Mouse (Mus musculus) stomach, embryonic 16.5 days (tissue): Measurements from ENCODE around the gene Irf2. TPM values are rescaled to one million over a fixed set of nuclear protein-coding genes. Genes with fewer than 3 reads are reported as not detected.

Source experiments
- ATAC-seq: fragments of 200-750 bp; cut with Nextera tagmentation; 2 replicates; pipeline ENCODE4 v1.8.0; 2017; ENCODE audit warnings: moderate number of reproducible peaks, moderate TSS enrichment; ENCODE audit not compliant: insufficient read depth, low FRiP score
- H3K27ac ChIP-seq: fragments of 300-500 bp; sonication (generic); 2 replicates; pipeline ENCODE4 v1.5.1; 2014; ENCODE audit warnings: low read length
- H3K27me3 ChIP-seq: fragments of 300-500 bp; sonication (generic); 2 replicates; pipeline ENCODE4 v1.6.1; 2014; ENCODE audit warnings: low read length, control low read depth, mixed read lengths; ENCODE audit not compliant: control insufficient read depth, insufficient read depth
- H3K36me3 ChIP-seq: fragments of 300-500 bp; sonication (generic); 2 replicates; pipeline ENCODE4 v1.6.1; 2014; ENCODE audit warnings: low read length; ENCODE audit not compliant: control insufficient read depth, insufficient read depth
- H3K4me1 ChIP-seq: fragments of 300-500 bp; sonication (generic); 2 replicates; pipeline ENCODE4 v1.6.1; 2014; ENCODE audit warnings: low read length, control low read depth, mixed read lengths; ENCODE audit not compliant: control insufficient read depth, insufficient read depth
- H3K4me2 ChIP-seq: fragments of 300-500 bp; sonication (generic); 2 replicates; pipeline ENCODE4 v1.6.1; 2014; ENCODE audit warnings: low read depth, low read length, mixed read lengths
- H3K4me3 ChIP-seq: fragments of 300-500 bp; sonication (generic); replicated peaks from 2 replicates; pipeline ENCODE4 v1.5.1; 2014; ENCODE audit warnings: mild to moderate bottlenecking, low read length
- H3K9ac ChIP-seq: fragments of 300-500 bp; sonication (generic); 2 replicates; pipeline ENCODE4 v1.6.1; 2014; ENCODE audit warnings: low read length
- H3K9me3 ChIP-seq: fragments of 300-500 bp; sonication (generic); replicated peaks from 2 replicates; pipeline ENCODE4 v1.6.1; 2016; ENCODE audit warnings: low read length, control low read depth; ENCODE audit not compliant: control insufficient read depth
- WGBS: fragments of 180-500 bp; shearing (Covaris S2); extraction: QIAGEN DNeasy Blood & Tissue Kit; methylation state at CpG from one replicate; pipeline ENCODE4 v1.1.7; 2014; 5-methylcytosine and 5-hydroxymethylcytosine counted together
- polyA plus RNA-seq: library from polyadenylated mRNA; unstranded; fragments of >200 nt; fragmentation: Nextera tagmentation; extraction: Ambion mirVana; gene quantifications from 2 replicates; pipeline ENCODE4 v1.2.1, GENCODE M21; 2015

Irf2 gene
- polyA plus RNA-seq, 1 experiment from 2014 or later, result 27.5 TPM

- no peaks in the 10 kb centered on the region for H3K9me3 ChIP-seq
- no peaks in the 10 kb centered on the region for H3K27me3 ChIP-seq
- no peak overlapping the region for H3K4me2 ChIP-seq
- H3K9ac ChIP-seq, result no peak overlapping the region
- no peak overlapping the region for H3K4me3 ChIP-seq
- WGBS, result 80% methylated on average over 4 of the region's 4 CpGs
- no peak overlapping the region for H3K27ac ChIP-seq
- no peak for ATAC-seq
- no peaks in the 10 kb centered on the region for H3K36me3 ChIP-seq
- peaks cover 4% of the 10 kb centered on the region for H3K4me1 ChIP-seq
These were observed 30.2 kb upstream of the Irf2 start for GRCm38 (mm10) chr8:46709302-46709701.

GRCm38 (mm10) chr8:46710289-46710688 lies 29.2 kb upstream of the Irf2 start:
- no peak for ATAC-seq
- H3K4me3 ChIP-seq, result no peak overlapping the region
- H3K4me1 ChIP-seq, result peaks cover 4% of the 10 kb centered on the region
- WGBS, result 91% methylated on average over 8 of the region's 8 CpGs
- H3K9ac ChIP-seq, result no peak overlapping the region
- no peaks in the 10 kb centered on the region for H3K9me3 ChIP-seq
- no peaks in the 10 kb centered on the region for H3K27me3 ChIP-seq
- no peaks in the 10 kb centered on the region for H3K36me3 ChIP-seq
- H3K4me2 ChIP-seq, result no peak overlapping the region
- H3K27ac ChIP-seq, result no peak overlapping the region

GRCm38 (mm10) chr8:46711496-46711895 lies 28.0 kb upstream of the Irf2 start:
- H3K27me3 ChIP-seq, result no peaks in the 10 kb centered on the region
- no peak for ATAC-seq
- no peak overlapping the region for H3K4me3 ChIP-seq
- H3K4me2 ChIP-seq, result no peak overlapping the region
- 55% methylated on average over 2 of the region's 2 CpGs for WGBS
- no peak overlapping the region for H3K27ac ChIP-seq
- H3K36me3 ChIP-seq, result no peaks in the 10 kb centered on the region
- no peaks in the 10 kb centered on the region for H3K9me3 ChIP-seq
- no peak overlapping the region for H3K9ac ChIP-seq
- H3K4me1 ChIP-seq, result peaks cover 4% of the 10 kb centered on the region

GRCm38 (mm10) chr8:46713178-46713577 lies 26.4 kb upstream of the Irf2 start:
- Histone ChIP-seq H3K27me3 (no peaks in the 10 kb centered on the region), H3K27ac (peak overlapping the region; percentile 31; the same call in 1 of the 2 replicates), H3K9ac (no peak overlapping the region), H3K4me1 (peaks cover 4% of the 10 kb centered on the region), H3K36me3 (no peaks in the 10 kb centered on the region), H3K4me2 (no peak overlapping the region), H3K9me3 (no peaks in the 10 kb centered on the region), H3K4me3 (no peak overlapping the region)
- WGBS, result 80% methylated on average over 11 of the region's 11 CpGs
- ATAC-seq, result no peak

- H3K9ac ChIP-seq, result no peak overlapping the region
- WGBS, result 43% methylated on average over 6 of the region's 6 CpGs
- no peak for ATAC-seq
- no peaks in the 10 kb centered on the region for H3K9me3 ChIP-seq
- no peaks in the 10 kb centered on the region for H3K36me3 ChIP-seq
- H3K27me3 ChIP-seq, result no peaks in the 10 kb centered on the region
- H3K4me2 ChIP-seq, result no peak overlapping the region; the same call in 1 of the 2 replicates
- H3K4me3 ChIP-seq, result no peak overlapping the region
- H3K27ac ChIP-seq, result peak overlapping the region; percentile 31
- H3K4me1 ChIP-seq, result peaks cover 4% of the 10 kb centered on the region
These were observed 25.7 kb upstream of the Irf2 start for GRCm38 (mm10) chr8:46713844-46714243.

GRCm38 (mm10) chr8:46714400-46714799 lies 25.1 kb upstream of the Irf2 start:
- no peak for ATAC-seq
- Histone ChIP-seq H3K9ac (no peak overlapping the region), H3K4me1 (peaks cover 4% of the 10 kb centered on the region), H3K9me3 (no peaks in the 10 kb centered on the region), H3K36me3 (no peaks in the 10 kb centered on the region), H3K27me3 (no peaks in the 10 kb centered on the region), H3K27ac (no peak overlapping the region), H3K4me2 (no peak overlapping the region), H3K4me3 (no peak overlapping the region)
- WGBS, result 58% methylated on average over 3 of the region's 3 CpGs

- no peak for ATAC-seq
- no peak overlapping the region for H3K4me2 ChIP-seq
- H3K4me3 ChIP-seq, result no peak overlapping the region
- H3K27ac ChIP-seq, result no peak overlapping the region
- WGBS, result 23% methylated on average over 11 of the region's 11 CpGs
- no peaks in the 10 kb centered on the region for H3K36me3 ChIP-seq
- no peaks in the 10 kb centered on the region for H3K9me3 ChIP-seq
- H3K4me1 ChIP-seq, result peaks cover 4% of the 10 kb centered on the region
- no peak overlapping the region for H3K9ac ChIP-seq
- no peaks in the 10 kb centered on the region for H3K27me3 ChIP-seq
These were observed 23.1 kb upstream of the Irf2 start for GRCm38 (mm10) chr8:46716477-46716876.

- H3K4me1 ChIP-seq, result peaks cover 4% of the 10 kb centered on the region
- 63% methylated on average over 6 of the region's 6 CpGs for WGBS
- ATAC-seq, result no peak
- H3K36me3 ChIP-seq, result no peaks in the 10 kb centered on the region
- no peak overlapping the region for H3K27ac ChIP-seq
- H3K9me3 ChIP-seq, result no peaks in the 10 kb centered on the region
- no peak overlapping the region for H3K4me2 ChIP-seq
- no peak overlapping the region for H3K9ac ChIP-seq
- no peak overlapping the region for H3K4me3 ChIP-seq
- no peaks in the 10 kb centered on the region for H3K27me3 ChIP-seq
These were observed 22.4 kb upstream of the Irf2 start for GRCm38 (mm10) chr8:46717170-46717569.

- H3K4me2 ChIP-seq, result no peak overlapping the region
- no peak overlapping the region for H3K4me3 ChIP-seq
- no peaks in the 10 kb centered on the region for H3K9me3 ChIP-seq
- H3K4me1 ChIP-seq, result peaks cover 4% of the 10 kb centered on the region
- no peak overlapping the region for H3K9ac ChIP-seq
- ATAC-seq, result no peak
- no peak overlapping the region for H3K27ac ChIP-seq
- no peaks in the 10 kb centered on the region for H3K36me3 ChIP-seq
- H3K27me3 ChIP-seq, result no peaks in the 10 kb centered on the region
- WGBS, result 79% methylated on average over 8 of the region's 8 CpGs
These were observed 21.2 kb upstream of the Irf2 start for GRCm38 (mm10) chr8:46718301-46718700.

GRCm38 (mm10) chr8:46718747-46719146 lies 20.8 kb upstream of the Irf2 start:
- no peak overlapping the region for H3K27ac ChIP-seq
- H3K9me3 ChIP-seq, result no peaks in the 10 kb centered on the region
- no peak overlapping the region for H3K4me2 ChIP-seq
- peaks cover 1% of the 10 kb centered on the region for H3K4me1 ChIP-seq
- H3K36me3 ChIP-seq, result no peaks in the 10 kb centered on the region
- H3K4me3 ChIP-seq, result no peak overlapping the region
- no peak overlapping the region for H3K9ac ChIP-seq
- WGBS, result 77% methylated on average over 5 of the region's 5 CpGs
- no peak for ATAC-seq
- no peaks in the 10 kb centered on the region for H3K27me3 ChIP-seq
